Mouse (Mus musculus) midbrain, embryonic 16.5 days (tissue): ENCODE measurements at regions not wholly inside any gene's neighbourhood (a gene's known extent, or its start where the extent isn't known, plus 50 kb on each side); places are given as distances from the start of the nearest gene placed in this dataset.
"Not testable (repeated sequence)": the region's sequence is repeated elsewhere in the genome, so short reads cannot be mapped to it uniquely, and the experiment has no call there.

Experiments used
- ATAC-seq: fragments of 200-750 bp; cut with Nextera tagmentation; 2 replicates; pipeline ENCODE4 v1.8.0; 2017; ENCODE audit warnings: moderate TSS enrichment
- H3K27ac ChIP-seq: fragments of 300-500 bp; sonication (generic); 2 replicates; pipeline ENCODE4 v1.5.1; 2014; ENCODE audit warnings: mild to moderate bottlenecking, low read length, mixed read lengths
- H3K27me3 ChIP-seq: fragments of 300-500 bp; sonication (generic); 2 replicates; pipeline ENCODE4 v1.6.1; 2014; ENCODE audit warnings: low read depth, low read length, mixed read lengths; ENCODE audit not compliant: control insufficient read depth, insufficient read depth
- H3K36me3 ChIP-seq: fragments of 300-500 bp; sonication (generic); 2 replicates; pipeline ENCODE4 v1.6.1; 2014; ENCODE audit warnings: mild to moderate bottlenecking, low read length, moderate library complexity, mixed read lengths; ENCODE audit not compliant: control insufficient read depth, insufficient read depth
- H3K4me1 ChIP-seq: fragments of 300-500 bp; sonication (generic); 2 replicates; pipeline ENCODE4 v1.6.1; 2014; ENCODE audit warnings: mild to moderate bottlenecking, low read length, mixed read lengths; ENCODE audit not compliant: control insufficient read depth, insufficient read depth
- H3K4me2 ChIP-seq: fragments of 300-500 bp; sonication (generic); 2 replicates; pipeline ENCODE4 v1.6.1; 2014; ENCODE audit warnings: mild to moderate bottlenecking, low read length, mixed read lengths
- H3K4me3 ChIP-seq: fragments of 300-500 bp; sonication (generic); 2 replicates; pipeline ENCODE4 v1.5.1; 2014; ENCODE audit warnings: low read depth, mild to moderate bottlenecking, low read length, moderate library complexity, mixed read lengths
- H3K9ac ChIP-seq: fragments of 300-500 bp; sonication (generic); 2 replicates; pipeline ENCODE4 v1.6.1; 2014; ENCODE audit warnings: low read depth, low read length, mixed read lengths
- H3K9me3 ChIP-seq: fragments of 300-500 bp; sonication (generic); replicated peaks from 2 replicates; pipeline ENCODE4 v1.6.1; 2014; ENCODE audit warnings: mild to moderate bottlenecking, low read length, mixed read lengths; ENCODE audit not compliant: control insufficient read depth, poor library complexity, severe bottlenecking
- WGBS: fragments of 180-500 bp; shearing (Covaris S2); extraction: QIAGEN DNeasy Blood & Tissue Kit; methylation state at CpG from one replicate; pipeline ENCODE4 v1.1.7; 2014; 5-methylcytosine and 5-hydroxymethylcytosine counted together

- not testable (repeated sequence) for H3K9me3 ChIP-seq, H3K27me3 ChIP-seq, ATAC-seq, H3K4me3 ChIP-seq, H3K36me3 ChIP-seq, H3K27ac ChIP-seq, H3K4me2 ChIP-seq, H3K9ac ChIP-seq
- WGBS: 11% methylated on average over 8 of the region's 8 CpGs
- peaks cover 21% of the 10 kb centered on the region for H3K4me1 ChIP-seq
These were observed 52.5 kb upstream of the Prr5 start for GRCm38 (mm10) chr15:84616880-84617279.

GRCm38 (mm10) chr15:84613536-84614527, 55.6 kb upstream of the Prr5 start:
- ATAC-seq: peak; percentile 61
- no peak overlapping the region for H3K4me2 ChIP-seq
- WGBS: 48% methylated on average over 17 of the region's 17 CpGs
- peaks cover 8% of the 10 kb centered on the region for H3K27me3 ChIP-seq
- H3K9ac ChIP-seq: no peak overlapping the region
- H3K4me3 ChIP-seq: no peak overlapping the region
- H3K4me1 ChIP-seq: peaks cover 21% of the 10 kb centered on the region
- H3K9me3 ChIP-seq: no peaks in the 10 kb centered on the region
- H3K36me3 ChIP-seq: no peaks in the 10 kb centered on the region
- H3K27ac ChIP-seq: no peak overlapping the region

GRCm38 (mm10) chr15:84612961-84613360, 55.3 kb upstream of the Rtl6 start:
- Histone ChIP-seq H3K9me3 (no peaks in the 10 kb centered on the region), H3K4me3 (no peak overlapping the region), H3K27me3 (peaks cover 8% of the 10 kb centered on the region), H3K4me2 (no peak overlapping the region), H3K4me1 (peaks cover 21% of the 10 kb centered on the region), H3K36me3 (no peaks in the 10 kb centered on the region), H3K9ac (no peak overlapping the region), H3K27ac (no peak overlapping the region; the same call in 1 of the 2 replicates)
- 0 out of 2 replicates have a peak, but pooled peaks have one; percentile 26 for ATAC-seq
- 19% methylated on average over 2 of the region's 2 CpGs for WGBS

- 66% methylated on average over 15 of the region's 15 CpGs for WGBS
These were observed 52.3 kb upstream of the Rtl6 start for GRCm38 (mm10) chr15:84609825-84610442.

GRCm38 (mm10) chr15:84609063-84609462, 51.4 kb upstream of the Rtl6 start:
- Histone ChIP-seq H3K9ac (no peak overlapping the region), H3K9me3 (no peaks in the 10 kb centered on the region), H3K36me3 (no peaks in the 10 kb centered on the region), H3K27ac (no peak overlapping the region), H3K4me2 (no peak overlapping the region), H3K4me1 (peaks cover 19% of the 10 kb centered on the region), H3K4me3 (no peak overlapping the region), H3K27me3 (no peaks in the 10 kb centered on the region)
- no peak for ATAC-seq
- 85% methylated on average over 5 of the region's 5 CpGs for WGBS

More at GRCm38 (mm10) chr15:84609825-84610442, 52.3 kb upstream of the Rtl6 start:
- no peaks in the 10 kb centered on the region for H3K9me3 ChIP-seq
- H3K4me2 ChIP-seq: no peak overlapping the region
- H3K36me3 ChIP-seq: no peaks in the 10 kb centered on the region
- no peak overlapping the region for H3K9ac ChIP-seq
- peaks cover 19% of the 10 kb centered on the region for H3K4me1 ChIP-seq
- peaks cover 1% of the 10 kb centered on the region for H3K27me3 ChIP-seq
- H3K4me3 ChIP-seq: no peak overlapping the region
- no peak for ATAC-seq
- H3K27ac ChIP-seq: no peak overlapping the region
